Comparison of ENCODE assay signal across 26 mouse cellular contexts in the genomic region with DNA sequence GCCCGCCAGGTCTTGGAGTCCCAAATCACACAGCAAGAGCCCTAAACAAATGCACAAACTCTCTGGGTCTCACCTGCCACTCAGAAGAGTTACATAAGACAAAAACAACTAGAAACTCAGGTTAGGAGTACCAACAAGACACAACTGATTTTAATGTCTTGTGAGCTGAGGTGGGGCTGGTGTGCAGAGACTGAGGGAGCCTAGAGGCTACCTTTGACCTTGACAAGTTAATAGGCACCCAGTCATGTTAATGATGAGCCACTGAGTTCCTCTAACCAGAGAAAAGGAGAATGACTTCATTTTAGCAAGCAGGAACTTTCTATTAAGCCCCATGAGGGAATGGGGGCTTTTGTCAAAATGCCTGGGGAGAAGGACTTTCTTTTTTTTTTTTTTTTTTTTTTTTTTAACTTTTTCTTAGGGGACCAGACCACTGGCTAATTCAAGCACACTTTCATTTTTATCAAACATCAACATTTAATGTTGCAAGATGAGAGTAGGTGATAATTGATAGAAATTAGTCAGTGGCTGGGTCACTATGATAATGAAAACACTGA.
DNase-seq lines count a peak whose midpoint lies in the region; ATAC-seq and TF ChIP-seq lines count a peak whose summit lies in the region.
"Had no signal": no experiment of that assay in that cellular context is flagged by ENCODE, and none has a peak within 500 bp of the region (broad histone marks: within the 10 kb centered on the region; RNA-seq: fewer than 3 reads in every experiment).

No protein-coding gene starts in this region.

- no peak overlapping the region for H3K4me3 ChIP-seq in layer of hippocampus, adult 2 months
- H3K4me3 ChIP-seq in kidney, embryonic 16.5 days (ENCODE audit: low read length) = no peak overlapping the region
- H3K4me3 ChIP-seq: embryonic facial prominence, embryonic 12.5 days; heart, adult 2 months; heart, embryonic 13.5 days; left cerebral cortex, adult 2 months; neural tube, embryonic 15.5 days had no signal

- peak overlapping the region; percentile 49; the same call in 1 of the 2 replicates for H3K27ac ChIP-seq in layer of hippocampus, adult 2 months
- H3K27ac ChIP-seq in kidney, embryonic 16.5 days (ENCODE audit: low read length) = peak overlapping the region; percentile 63
- H3K27ac ChIP-seq: embryonic facial prominence, embryonic 12.5 days; heart, adult 2 months; heart, embryonic 13.5 days; hindbrain, postnatal 0 days; left cerebral cortex, adult 2 months; neural tube, embryonic 15.5 days had no signal

- DNase-seq in layer of hippocampus, adult 2 months (ENCODE audit: low spot score in 2 of 2) = no peak
- DNase-seq in layer of hippocampus, adult 18-20 months (ENCODE audit: low spot score in 2 of 2) = no peak
- peak; percentile 77 for DNase-seq in R1 (ENCODE audit: low read depth, low spot score)
- no peak for DNase-seq in urinary bladder, postnatal 4 days (ENCODE audit: low spot score in 2 of 2)
- no peak for DNase-seq in thymus, adult 18-20 months
- DNase-seq: adrenal gland, adult 8-10 months; cerebellum, adult 11-12 months; cerebellum, postnatal 14 days; forebrain, postnatal 0 days; gastrocnemius, postnatal 25 days; heart, adult 2 months; heart, postnatal 14 days; left cerebral cortex, postnatal 4 days; liver, postnatal 0 days; right cerebral cortex, postnatal 4 days; thymus, postnatal 4 days had no signal

- ATAC-seq in kidney, embryonic 16.5 days (ENCODE audit: low FRiP score, low TSS enrichment) = peak; percentile 84
- no peak for ATAC-seq in megakaryocyte, adult 5-6 weeks (ENCODE audit: poor library complexity, severe bottlenecking)
- ATAC-seq: forebrain, postnatal 0 days; hindbrain, postnatal 0 days; liver, postnatal 0 days; lung, postnatal 0 days had no signal

- no peaks in the 10 kb centered on the region for H3K9me3 ChIP-seq in kidney, embryonic 16.5 days (ENCODE audit: low read length)
- H3K9me3 ChIP-seq: embryonic facial prominence, embryonic 12.5 days; heart, embryonic 13.5 days; neural tube, embryonic 15.5 days had no signal

- no peak for TF ChIP-seq CTCF in layer of hippocampus, adult 2 months (conservative IDR thresholded peaks at IDR 0.05)

- no peak overlapping the region for H3K4me2 ChIP-seq in kidney, embryonic 16.5 days (replicated peaks; ENCODE audit: low read depth, low read length)
- H3K4me2 ChIP-seq: embryonic facial prominence, embryonic 12.5 days; heart, embryonic 13.5 days; liver, embryonic 11.5 days; midbrain, embryonic 11.5 days; neural tube, embryonic 15.5 days had no signal

- H3K27me3 ChIP-seq in kidney, embryonic 16.5 days (ENCODE audit: insufficient read depth, low read length) = no peaks in the 10 kb centered on the region
- H3K27me3 ChIP-seq: embryonic facial prominence, embryonic 12.5 days; heart, embryonic 13.5 days; neural tube, embryonic 15.5 days had no signal

- H3K4me1 ChIP-seq in kidney, embryonic 16.5 days (ENCODE audit: insufficient read depth, low read length) = peaks cover 14% of the 10 kb centered on the region

- H3K9ac ChIP-seq in kidney, embryonic 16.5 days (replicated peaks; ENCODE audit: low read length) = no peak overlapping the region
- H3K9ac ChIP-seq: embryonic facial prominence, embryonic 12.5 days; forebrain, postnatal 0 days; heart, embryonic 13.5 days; liver, postnatal 0 days; neural tube, embryonic 15.5 days had no signal

- WGBS in kidney, embryonic 16.5 days = 42% methylated on average over 1 of the region's 1 CpGs

- 0 out of 2 replicates have a peak, but pooled peaks cover 4% of the 10 kb centered on the region for H3K36me3 ChIP-seq in kidney, embryonic 16.5 days (ENCODE audit: insufficient read depth, low read length)
- H3K36me3 ChIP-seq: neural tube, embryonic 15.5 days had no signal
